Mouse (Mus musculus): ENCODE results near the gene Sars2.
"Not testable (repeated sequence)": the region's sequence is repeated elsewhere in the genome, so short reads cannot be mapped to it uniquely, and the experiment has no call there.

Gene Sars2

GRCm38 (mm10) chr7:28741709-28742438, at the start of gene Sars2, which contains the start of gene Mrps12:
Sars2 (plus strand) TSS chr7:28741992.
Mrps12 (minus strand) TSS chr7:28741820.
- peak; percentile 93 to 96 for DNase-seq (ENCODE audit: low spot score in 2 of 2)

GRCm38 (mm10) chr7:28692545-28693320, 49.1 kb upstream of the Sars2 start, which contains the start of gene Fbxo27:
Fbxo27 (plus strand) TSS chr7:28692849.
- peak in 1 of 2 experiments; percentile 43 for DNase-seq (ENCODE audit: low spot score in 2 of 2)

DNA sequence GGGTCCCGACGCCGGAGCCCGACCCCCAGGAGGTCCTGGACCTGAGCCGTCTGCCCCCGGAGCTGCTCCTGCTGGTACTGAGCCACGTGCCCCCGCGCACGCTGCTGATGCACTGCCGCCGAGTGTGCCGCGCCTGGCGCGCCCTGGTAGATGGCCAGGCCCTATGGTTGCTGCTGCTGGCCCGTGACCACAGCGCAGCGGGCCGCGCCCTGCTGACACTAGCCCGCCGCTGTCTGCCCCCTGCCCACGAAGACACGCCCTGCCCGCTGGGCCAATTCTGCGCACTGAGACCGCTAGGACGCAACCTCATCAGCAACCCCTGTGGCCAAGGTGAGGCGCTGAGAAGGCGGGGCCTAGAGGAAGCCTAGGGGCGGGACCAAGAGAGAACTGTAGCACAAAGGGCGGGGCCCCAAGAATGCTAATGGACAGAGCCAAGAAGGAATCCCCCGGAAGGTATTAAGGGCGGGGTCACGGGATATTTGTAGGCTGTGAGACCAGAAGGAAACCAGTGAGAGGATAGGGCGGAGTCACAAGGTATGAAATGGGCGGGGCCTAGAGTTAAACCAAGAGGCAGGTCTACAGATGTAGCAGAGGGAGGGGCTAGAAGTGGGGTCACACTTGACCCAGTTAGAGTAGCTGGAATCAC, 48.3 kb upstream of the Sars2 start:
- DNase-seq (ENCODE audit: low spot score in 2 of 2), result peak; percentile 53 to 59

DNA sequence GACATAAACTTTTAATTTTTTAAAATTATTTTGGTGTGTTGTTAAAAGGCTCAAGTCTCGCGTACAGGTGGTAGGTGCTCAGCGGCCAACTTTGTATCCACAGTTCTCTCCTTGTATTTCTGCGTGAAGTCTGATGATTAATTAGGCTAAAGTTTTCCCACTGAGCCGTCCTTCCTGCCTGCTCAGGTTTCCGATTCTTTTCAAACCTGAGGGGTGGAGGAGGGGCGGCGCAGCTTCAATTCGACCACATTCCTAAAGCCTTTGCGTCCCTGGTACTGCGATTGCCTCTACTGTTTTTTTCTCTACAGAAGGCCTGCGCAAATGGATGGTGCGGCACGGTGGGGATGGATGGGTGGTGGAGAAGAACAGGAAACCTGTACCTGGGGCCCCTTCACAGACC, 47.4 kb upstream of the Sars2 start:
- DNase-seq (ENCODE audit: low spot score in 2 of 2), result no peak

GRCm38 (mm10) chr7:28694966-28695511, 46.8 kb upstream of the Sars2 start:
- DNase-seq (ENCODE audit: low spot score in 2 of 2), result no peak

DNA sequence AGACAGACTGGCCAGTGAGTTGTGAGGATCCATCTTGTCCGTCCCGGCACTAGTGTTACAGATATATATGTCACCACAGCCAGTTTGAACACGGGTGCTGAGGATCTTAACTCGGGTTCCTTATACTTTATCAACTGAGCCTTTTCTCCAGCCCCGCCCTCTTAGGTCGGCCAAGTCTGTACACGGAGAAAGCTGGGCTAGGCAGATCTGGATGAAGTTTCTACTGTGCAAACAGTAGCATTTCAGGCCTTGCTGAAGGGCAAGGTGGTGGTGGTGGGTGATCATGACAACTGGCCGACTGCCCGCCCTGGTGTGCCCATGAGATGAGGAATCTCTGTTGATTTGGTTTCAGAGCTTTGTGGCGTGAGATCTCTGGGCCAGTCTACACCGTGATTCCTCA, 44.5 kb upstream of the Sars2 start:
- no peak for DNase-seq (ENCODE audit: low spot score in 2 of 2)

GRCm38 (mm10) chr7:28700269-28700668, 41.5 kb upstream of the Sars2 start:
- DNase-seq (ENCODE audit: low spot score in 2 of 2), result no peak

GRCm38 (mm10) chr7:28701306-28701705, 40.5 kb upstream of the Sars2 start:
- DNase-seq (ENCODE audit: low spot score in 2 of 2), result not testable (repeated sequence)

DNA sequence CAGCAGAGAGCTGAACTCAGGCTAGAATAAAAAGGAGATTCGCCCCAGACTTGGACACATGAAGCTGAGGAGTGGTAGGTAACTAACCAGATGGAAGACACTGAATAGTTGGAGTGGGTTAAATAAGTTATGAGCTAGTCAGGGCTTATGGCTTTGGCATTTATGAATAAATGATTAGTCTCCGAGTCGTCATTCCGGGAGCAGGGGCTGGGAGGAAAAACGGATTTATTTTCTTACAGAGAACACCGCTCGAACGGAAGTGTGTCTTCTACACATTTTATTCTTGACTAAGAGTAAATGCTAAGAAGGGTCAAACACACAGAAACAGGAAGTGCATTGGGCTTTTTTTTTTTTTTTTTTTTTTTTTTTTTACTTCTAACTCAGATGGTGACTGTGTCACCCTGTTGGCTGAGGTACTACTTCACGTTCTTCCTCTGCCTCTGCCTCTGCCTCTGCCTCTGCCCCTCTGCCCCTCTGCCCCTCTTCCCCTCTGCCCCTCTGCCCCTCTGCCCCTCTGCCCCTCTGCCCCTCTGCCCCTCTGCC, 39.1 kb upstream of the Sars2 start:
- DNase-seq (ENCODE audit: low spot score in 2 of 2), result no peak

DNA sequence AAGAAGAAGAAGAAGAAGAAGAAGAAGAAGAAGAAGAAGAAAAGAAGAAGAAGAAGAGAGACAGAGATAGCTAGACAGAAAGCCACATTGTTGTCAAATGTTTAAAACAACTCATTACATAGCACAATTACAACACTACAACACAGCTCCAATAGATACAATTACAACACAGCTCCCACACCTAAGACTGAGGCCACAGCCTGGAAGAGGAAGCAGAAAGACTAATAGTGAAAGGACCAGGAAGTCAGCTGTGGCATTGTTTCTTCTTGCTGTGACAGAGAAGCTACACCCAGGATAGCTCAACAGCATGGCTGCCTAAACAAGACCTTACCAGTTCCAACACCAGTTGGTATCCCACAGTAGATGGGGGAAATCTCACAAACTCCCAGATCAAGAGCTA, 32.3 kb upstream of the Sars2 start:
- no peak for DNase-seq (ENCODE audit: low spot score in 2 of 2)

DNA sequence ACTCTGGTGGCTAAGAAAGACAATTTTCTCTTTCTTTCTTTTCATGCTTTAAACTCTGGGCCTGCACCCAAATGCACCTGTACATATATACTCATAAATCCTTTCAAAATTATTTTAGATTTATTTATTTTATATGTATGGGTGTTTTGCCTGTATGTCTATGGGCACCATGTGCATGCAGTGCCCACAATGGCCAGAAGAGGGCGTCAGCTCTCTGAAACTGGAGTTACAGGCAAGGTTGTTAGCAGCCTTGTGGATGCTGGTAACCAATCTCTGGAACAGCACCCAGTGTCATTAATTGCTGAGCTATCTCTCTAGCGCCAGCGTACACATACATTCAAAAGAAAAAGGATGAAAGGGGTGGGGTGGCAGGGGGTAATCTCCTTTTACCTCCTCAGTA, 30.8 kb upstream of the Sars2 start:
- no peak for DNase-seq (ENCODE audit: low spot score in 2 of 2)

- peak in 1 of 2 experiments; percentile 12 for DNase-seq (ENCODE audit: low spot score in 2 of 2)
These were observed 27.1 kb upstream of the Sars2 start for GRCm38 (mm10) chr7:28714667-28715066.

DNA sequence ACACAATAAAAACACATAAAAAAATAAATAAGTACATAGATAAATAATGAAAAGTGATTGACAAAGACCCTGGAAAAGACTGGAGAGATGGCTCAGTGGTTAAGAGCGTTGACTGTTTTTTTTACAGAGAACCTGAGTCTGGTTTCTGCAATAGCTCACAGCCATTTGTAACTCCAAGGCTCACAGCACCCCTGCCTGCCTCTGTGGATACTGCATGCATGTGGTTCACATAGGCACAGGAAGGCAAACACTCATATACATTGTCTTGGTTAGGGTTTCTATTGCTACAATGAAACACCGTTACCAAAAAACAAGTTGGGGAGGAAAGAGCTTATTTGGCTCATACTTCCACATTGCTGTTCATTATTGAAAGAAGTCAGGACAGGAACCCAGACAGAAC, 26.2 kb upstream of the Sars2 start:
- no peak for DNase-seq (ENCODE audit: low spot score in 2 of 2)

GRCm38 (mm10) chr7:28716590-28717281, 25.1 kb upstream of the Sars2 start, which contains the start of gene Fbxo17:
Fbxo17 (plus strand) TSS chr7:28716804.
- DNase-seq (ENCODE audit: low spot score in 2 of 2), result no peak

DNA sequence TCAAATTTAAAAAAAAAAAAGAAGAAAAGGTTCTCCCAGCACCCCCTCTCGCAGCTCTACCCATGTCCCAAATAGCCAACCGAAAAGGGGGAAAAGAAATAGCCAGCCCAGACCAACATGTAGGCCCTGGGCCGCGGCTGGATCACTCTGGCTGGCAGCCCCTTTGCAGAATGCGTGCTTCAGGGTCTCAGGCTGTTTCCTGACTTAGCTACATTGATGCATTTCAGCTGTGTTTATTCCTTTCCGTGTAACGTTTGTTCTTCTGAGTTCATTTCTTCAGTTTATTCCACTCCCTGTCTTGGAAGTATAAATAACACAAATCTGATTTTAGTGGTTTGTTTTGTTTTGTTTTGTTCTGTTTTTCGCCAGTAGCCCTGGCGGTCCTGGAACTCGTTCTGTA, 24.1 kb upstream of the Sars2 start:
- DNase-seq (ENCODE audit: low spot score in 2 of 2), result no peak

- DNase-seq (ENCODE audit: low spot score in 2 of 2), result no peak
These were observed 22.6 kb upstream of the Sars2 start for GRCm38 (mm10) chr7:28719159-28719558.

DNA sequence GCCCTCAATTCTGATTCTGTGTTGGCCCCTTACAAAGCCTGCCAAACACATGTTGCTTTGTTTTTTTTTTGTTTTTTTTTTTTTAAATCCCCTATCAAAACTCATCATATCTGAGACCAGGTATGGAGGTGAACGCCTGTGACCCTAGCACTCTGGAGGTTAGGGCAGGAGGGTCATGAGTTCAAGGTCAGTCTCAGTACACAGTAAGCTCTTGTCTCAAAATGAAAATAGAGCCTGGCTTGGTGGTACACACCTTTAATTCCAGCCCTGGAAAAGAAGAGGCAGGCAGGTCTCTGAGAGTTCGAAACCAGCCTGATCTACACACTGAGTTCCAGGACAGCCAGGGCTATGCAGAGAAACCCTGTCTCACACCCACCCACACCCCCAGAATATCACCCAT, 22.1 kb upstream of the Sars2 start:
- DNase-seq (ENCODE audit: low spot score in 2 of 2), result no peak

- no peak for DNase-seq (ENCODE audit: low spot score in 2 of 2)
These were observed 20.8 kb upstream of the Sars2 start for GRCm38 (mm10) chr7:28720753-28721537.

- no peak for DNase-seq (ENCODE audit: low spot score in 2 of 2)
These were observed 19.7 kb upstream of the Sars2 start for GRCm38 (mm10) chr7:28722079-28722478.

DNA sequence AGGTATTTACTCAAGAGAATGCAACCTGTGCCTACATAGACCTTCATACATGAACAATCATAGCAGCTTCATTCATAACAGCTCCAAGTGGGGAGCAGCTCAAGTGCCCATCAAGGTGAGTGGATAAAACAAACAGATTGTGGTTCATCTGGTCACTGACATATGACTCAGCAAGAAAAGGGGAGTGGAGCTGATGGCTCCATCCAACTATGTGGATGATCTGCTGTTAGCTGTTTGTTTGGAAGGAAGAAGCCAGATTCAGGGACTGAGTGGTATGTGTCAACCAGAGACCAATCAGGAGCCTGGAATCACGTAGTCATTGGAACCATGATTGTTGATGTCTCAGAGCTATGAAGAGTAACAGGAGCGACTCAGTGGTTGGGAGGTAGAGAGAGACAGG, 17.2 kb upstream of the Sars2 start:
- DNase-seq (ENCODE audit: low spot score in 2 of 2), result no peak

Measured in frontal cortex, postnatal 25 days (tissue).